Mouse (Mus musculus): ENCODE measurements around the gene Lcorl.
A peak's percentile ranks its signal among the peaks of the same experiment; 100 is the strongest.
"Not testable (repeated sequence)": the region's sequence is repeated elsewhere in the genome, so short reads cannot be mapped to it uniquely, and the experiment has no call there.

Gene Lcorl

DNA sequence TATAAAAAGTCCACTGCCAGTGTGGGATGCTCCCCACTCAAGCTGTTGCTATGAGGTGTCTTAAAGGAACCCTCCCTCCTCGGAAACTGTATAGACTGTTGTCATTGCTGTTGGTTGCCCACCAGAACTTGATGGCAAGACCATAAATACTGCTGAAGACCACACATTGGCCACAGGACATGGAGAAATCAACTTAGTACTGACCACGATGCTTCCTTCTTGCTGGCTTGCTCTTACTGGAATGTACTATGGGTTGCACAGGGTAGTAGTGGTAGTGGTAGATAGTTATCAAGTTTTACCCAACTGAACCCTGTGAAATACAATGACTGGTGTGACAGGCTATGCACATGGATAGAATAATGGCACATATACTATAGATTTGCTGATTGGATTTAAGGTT is 150.6 kb downstream of the Lcorl start:
- no peak for DNase-seq

GRCm38 (mm10) chr5:45691678-45692077 is 165.7 kb downstream of the Lcorl start:
- no peak for DNase-seq

DNA sequence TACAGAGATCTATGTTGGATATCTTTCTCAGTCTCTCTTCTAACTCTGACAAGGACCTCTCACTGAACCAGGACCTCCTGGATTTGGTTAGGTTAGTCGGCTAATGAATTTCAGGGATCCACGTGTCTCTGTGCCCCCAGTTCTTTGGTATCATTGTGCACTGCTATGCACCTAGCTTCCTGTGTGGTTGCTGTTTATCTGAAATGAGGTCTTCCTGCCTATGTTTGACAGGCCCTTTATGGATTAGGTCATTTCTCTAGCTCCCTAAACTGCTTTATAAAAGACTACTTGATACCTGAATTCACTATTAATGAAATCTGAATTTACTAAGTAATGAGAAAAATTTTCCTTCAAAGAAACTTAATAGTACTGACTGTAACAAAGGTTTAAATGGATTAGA is 166.6 kb downstream of the Lcorl start:
- no peak for DNase-seq

GRCm38 (mm10) chr5:45689152-45689551 is 168.3 kb downstream of the Lcorl start:
- DNase-seq = no peak

- no peak for DNase-seq
Observed at GRCm38 (mm10) chr5:45686223-45686622, 171.2 kb downstream of the Lcorl start.

DNA sequence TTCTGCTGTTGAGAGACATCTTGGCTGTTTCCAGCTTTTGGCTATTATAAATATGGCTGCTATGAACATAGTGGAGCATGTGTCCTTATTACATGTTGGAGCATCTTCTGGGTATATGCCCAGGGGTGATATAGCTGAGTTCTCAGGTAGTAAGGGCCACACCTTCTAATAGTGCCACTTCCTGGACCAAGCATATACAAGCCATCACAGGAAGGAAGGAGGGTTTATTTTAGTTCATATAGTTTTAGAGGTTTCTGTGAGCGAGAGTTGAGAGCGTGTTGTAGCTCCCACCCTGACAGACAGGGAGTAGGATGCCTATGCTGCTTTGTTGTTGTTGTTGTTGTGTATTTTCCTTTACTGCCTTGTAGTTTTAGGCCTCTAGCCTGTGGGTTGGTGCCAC is 172.2 kb downstream of the Lcorl start:
- DNase-seq = no peak

DNA sequence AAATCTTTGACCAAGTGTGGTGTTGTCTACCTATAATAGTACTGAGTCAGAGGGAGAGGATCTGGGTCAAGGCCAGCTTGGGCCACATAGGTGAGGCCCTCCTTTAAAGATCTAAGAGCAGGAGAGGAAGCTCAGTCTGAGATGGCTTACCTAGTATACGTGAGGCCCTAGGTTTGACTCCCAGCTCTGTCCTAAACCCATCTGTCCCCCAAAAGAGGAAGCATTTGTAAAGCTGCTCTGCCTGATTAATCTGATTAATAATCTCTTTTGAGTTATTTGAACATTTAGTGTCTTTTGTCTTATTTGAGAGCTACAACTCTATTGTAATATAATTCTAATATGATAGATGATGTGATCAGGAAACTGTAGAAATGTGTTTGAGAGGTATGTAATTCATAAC is 174.0 kb downstream of the Lcorl start:
- no peak for DNase-seq

DNA sequence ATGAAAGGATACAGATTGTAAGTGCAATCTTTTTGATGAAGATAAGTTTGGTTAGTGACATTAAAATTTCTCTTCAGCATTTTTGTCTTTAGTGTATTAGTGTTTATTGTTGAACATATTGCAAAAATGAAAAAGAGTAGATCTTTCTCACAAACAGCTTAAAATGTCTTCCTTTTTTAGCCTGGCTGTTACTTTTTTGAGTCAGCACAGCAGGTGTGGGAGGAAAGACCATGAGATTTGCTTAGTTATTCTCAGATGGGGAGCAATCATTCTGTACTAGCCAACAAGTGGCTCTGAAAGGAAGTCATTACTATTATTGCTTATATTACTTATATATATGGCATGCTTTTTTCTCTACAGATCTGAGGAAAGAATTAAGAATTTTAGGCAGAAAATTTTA is 177.5 kb downstream of the Lcorl start:
- DNase-seq = no peak

GRCm38 (mm10) chr5:45677639-45678038 is 179.8 kb downstream of the Lcorl start:
- no peak for DNase-seq

DNA sequence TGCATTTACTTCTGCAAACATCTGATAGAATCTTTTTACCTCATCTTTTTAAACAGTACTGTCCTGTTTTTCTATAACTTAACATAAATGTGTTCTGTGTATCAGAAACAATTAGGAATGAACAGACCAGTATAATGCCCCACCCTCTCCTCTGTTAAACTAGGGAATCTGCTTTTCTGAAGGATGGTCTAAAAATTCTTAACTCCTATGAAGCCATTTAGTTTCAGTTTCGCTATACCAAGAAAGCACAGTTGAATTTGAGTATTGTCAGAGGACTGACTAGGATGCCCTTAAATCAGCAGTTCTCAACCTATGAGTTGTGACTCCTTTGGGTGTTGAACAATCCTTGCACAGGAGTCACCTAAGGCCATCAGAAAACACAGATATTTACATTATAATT is 182.4 kb downstream of the Lcorl start:
- no peak for DNase-seq

- DNase-seq = no peak
Observed at GRCm38 (mm10) chr5:45670894-45671494, 186.4 kb downstream of the Lcorl start.

DNA sequence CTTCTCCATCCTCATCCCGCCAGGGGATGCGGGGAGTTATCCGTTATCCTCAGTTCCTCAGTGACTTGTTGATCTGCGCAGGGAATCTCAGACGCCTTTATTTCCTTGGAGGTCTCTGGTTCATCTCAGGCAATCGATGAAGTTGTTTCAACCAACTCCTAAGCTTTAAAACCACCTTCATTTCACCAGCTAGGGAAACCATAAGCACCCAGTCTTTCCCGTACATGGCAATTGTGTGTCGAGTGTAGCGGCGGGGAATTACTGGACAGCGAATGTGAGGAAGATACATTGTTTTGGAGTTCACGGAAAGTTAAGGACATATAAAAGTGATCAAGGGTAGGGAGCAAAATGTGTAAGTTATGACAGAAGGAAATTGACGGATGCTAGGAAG is 187.1 kb downstream of the Lcorl start:
- DNase-seq = no peak

GRCm38 (mm10) chr5:45669598-45670279 is 187.7 kb downstream of the Lcorl start, which contains the start of gene Ncapg:
Gene Ncapg, plus strand, starts transcription at chr5:45669919.
- DNase-seq = peak; percentile 100

DNA sequence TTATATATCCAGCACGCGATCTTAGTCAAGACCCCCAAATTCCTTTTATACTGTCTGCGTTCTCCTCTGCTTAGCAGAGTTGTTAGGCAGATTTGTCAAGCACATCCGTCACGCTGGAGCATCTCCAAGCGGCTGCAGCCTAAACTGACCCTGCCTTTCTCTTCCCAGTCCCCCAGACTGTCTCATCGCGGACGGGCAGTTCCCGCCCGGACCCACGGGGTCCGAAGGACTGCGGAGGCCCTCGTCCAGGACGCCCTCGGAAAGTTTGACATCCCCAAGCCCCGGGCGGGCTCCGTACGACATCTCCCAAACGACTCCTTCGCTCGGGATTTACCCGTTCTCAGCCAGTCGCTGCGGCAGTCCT is 188.2 kb downstream of the Lcorl start:
- no peak for DNase-seq

DNA sequence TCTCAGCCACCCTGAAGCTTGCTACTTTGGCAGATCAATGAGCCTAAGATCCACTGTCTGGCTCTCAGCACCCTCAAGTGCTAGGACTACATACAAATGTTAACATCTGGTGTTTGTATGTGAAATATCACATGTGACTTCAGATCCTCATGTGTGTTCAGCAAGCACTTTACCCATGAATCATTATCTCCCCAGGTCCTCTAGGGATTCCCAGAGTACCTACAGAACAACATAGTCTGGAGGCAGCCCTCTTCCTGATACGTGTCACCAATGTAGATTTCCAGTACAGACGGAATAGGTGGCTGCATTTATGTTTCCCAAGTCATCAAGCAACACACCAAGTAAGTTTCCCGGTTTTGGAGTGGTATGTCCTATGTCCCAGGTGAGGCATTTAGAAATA is 188.6 kb downstream of the Lcorl start:
- no peak for DNase-seq

GRCm38 (mm10) chr5:45668324-45668723 is 189.1 kb downstream of the Lcorl start:
- no peak for DNase-seq

GRCm38 (mm10) chr5:45658406-45658805 is 199.0 kb downstream of the Lcorl start:
- DNase-seq = not testable (repeated sequence)

DNA sequence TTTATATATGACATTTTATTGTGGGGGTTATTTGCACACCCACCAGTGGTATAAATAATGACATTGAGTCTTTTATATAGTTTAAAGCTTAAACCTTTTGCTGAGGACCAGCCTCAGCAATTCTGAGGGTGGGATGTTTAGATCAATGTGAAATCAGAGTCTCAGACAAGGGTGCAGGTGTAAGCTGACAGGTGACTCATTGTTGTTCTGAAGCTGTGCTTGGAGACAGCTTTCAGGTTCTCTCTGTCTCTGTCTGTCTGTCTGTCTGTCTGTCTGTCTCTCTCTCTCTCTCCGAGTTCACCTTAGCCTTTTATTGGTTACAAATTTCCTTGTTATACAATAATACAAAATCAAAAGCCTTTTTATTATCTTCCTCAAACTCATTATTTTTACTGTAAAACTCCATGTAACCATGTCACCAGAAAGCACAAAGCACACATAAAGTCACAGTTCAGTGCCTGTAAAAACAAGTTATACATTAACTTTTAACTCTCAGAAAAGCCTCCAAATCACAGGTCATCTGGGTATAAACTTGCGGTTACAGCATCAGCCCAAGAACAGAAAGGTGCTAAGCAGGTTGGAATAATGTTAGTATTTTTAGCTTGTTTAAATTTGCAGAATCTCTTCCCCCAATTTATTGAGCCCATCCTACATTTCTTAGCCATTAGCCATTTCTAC is 206.2 kb downstream of the Lcorl start:
- no peak for DNase-seq
